Mouse (Mus musculus) heart, adult 2 months (tissue): ENCODE measurements around the gene Cbfb.

Source experiments
- CTCF ChIP-seq: fragments of 200-600 bp; IDR thresholded peaks from 2 replicates; pipeline ENCODE4 v1.8.1; 2022; ENCODE audit warnings: antibody characterized with exemption, mild to moderate bottlenecking, moderate library complexity
- EP300 ChIP-seq: fragments of 200-500 bp; IDR thresholded peaks from 2 replicates; pipeline ENCODE4 v1.6.1; 2011; ENCODE audit warnings: low read depth, low read length, control low read depth; ENCODE audit not compliant: insufficient read depth
- POLR2A ChIP-seq: fragments of 200-500 bp; IDR thresholded peaks from 2 replicates; pipeline ENCODE4 v1.6.1; 2011; ENCODE audit warnings: mild to moderate bottlenecking, low read depth, low read length, control low read depth; ENCODE audit not compliant: insufficient read depth

GRCm38 (mm10) chr8:105266775-105267174, 96.3 kb downstream of the Cbfb start:
- TF ChIP-seq POLR2A (no peak), CTCF (no peak), EP300 (no peak)
